Mouse (Mus musculus) mature B cell (primary cell): Measurements from ENCODE around the gene Dexi.

Experiments
- in situ Hi-C: fragments of 300-500 bp; cut with MboI; formaldehyde crosslinking; loops from 2 replicates; pipeline ENCODE4 v1.14.3; 2019

The Dexi gene

GRCm38 (mm10) chr16:10499122-10499521, 43.7 kb downstream of the Dexi start:
- in situ Hi-C loops, result no loop called here

DNA sequence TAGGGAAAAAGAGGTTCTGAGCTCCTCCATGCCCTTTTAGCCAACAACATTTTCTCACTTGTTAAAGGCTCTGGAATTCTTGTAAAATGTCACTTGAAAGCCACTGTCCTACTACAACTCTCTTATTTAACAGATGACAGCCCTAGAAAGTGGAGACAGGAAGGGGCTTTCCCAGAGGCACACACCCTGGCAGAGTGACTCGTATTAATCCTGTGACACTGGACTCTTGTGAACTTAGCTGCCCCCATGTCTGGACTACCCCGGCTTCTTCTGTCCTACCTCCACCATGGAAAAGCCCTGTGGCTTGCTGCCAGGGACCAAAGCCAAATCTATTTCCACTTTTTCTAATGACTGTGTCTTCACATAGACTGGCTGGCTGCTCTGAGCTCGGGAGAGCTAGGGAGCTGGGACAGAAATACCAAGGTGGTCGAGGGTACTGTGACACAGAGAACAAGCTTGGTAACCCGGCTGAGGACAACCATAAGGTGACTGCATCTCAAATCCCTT, 44.7 kb downstream of the Dexi start:
- in situ Hi-C loops, result no loop called here

- in situ Hi-C loops, result no loop called here
These were observed 47.0 kb downstream of the Dexi start for GRCm38 (mm10) chr16:10495824-10496298.

- in situ Hi-C loops, result no loop called here
These were observed 50.3 kb downstream of the Dexi start for GRCm38 (mm10) chr16:10492587-10492986.

- in situ Hi-C loops, result no loop called here
These were observed 51.1 kb downstream of the Dexi start for GRCm38 (mm10) chr16:10491716-10492115.

DNA sequence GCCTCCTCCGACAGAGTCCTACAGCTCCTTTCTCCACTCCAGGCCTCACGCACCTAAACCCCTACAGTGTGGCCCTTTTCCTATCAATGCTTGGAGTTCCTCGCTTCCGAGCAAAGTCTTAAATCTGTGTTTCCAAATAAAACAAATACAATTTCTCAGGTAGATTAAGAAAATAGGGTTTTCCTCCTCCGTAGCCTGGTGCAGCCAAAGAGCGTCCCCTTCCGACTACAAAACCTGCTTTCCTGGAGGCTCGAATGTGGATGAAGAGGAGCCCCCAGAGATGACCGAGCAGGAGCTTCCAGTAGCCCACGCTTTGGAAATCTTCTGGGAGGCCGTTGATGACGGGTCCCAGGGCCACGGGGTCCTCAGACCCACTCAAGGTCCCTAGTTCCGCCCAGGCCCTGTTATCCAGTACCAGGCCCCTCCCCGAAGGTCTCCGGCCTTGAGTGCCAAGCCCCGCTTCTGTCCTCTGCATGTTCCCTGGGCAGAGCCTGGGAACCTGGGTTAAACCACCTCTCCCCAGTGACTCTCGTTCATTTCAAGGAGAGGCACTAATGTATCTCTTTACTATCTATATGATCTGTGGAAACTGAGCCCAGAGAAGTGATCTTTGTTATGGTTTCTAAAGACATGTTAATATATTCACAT, 52.2 kb downstream of the Dexi start:
- in situ Hi-C loops, result no loop called here

DNA sequence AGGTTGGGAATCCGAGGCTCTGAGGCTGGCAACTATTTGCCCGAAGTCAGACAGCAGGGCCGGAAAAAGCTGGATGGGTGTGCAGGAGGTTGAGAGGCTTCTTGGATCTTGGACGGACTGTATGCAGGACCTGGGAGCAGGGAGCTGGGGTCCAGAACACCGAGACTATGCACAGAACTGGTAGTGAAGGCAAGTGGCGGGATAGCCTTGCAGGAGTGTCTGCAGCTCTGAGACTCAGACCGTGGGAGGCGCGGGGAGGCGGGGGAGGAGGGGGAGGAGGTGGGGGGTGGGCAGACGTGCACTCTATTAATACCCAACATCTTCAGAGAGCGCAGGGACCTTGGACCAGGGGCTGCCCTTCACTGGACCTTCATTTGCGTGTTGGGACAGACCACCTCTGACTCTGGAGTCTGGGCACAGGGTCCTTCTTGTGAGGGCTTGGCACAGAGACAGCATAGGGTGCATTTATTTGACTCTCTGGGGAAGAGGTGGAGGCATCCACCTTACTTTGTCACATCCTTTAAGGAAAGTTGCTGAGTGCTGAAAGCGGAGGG, 52.9 kb downstream of the Dexi start:
- in situ Hi-C loops, result no loop called here

DNA sequence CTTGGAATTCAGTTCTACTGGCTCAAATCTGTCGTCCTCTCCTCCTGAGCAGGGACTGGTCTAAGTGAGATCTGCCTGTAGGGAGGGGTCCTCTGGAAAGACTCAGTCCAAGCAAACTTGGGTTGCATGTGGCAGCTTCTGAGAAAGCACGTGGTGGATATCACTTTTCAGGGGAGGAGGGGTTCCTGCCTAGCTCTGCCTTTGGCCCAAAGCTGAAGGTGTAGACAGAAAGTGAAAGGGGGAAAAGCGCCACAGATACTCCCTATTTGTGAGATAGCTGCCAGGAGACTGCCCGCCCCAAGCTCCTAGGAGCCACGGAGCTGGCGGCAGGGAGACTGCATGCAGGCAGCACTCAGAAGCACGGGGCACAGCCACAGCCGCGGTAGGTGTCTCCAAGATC, 53.4 kb downstream of the Dexi start:
- in situ Hi-C loops, result no loop called here

GRCm38 (mm10) chr16:10488769-10489481, 53.9 kb downstream of the Dexi start:
- in situ Hi-C loops, result no loop called here

GRCm38 (mm10) chr16:10487895-10488493, 54.9 kb downstream of the Dexi start:
- in situ Hi-C loops, result no loop called here

DNA sequence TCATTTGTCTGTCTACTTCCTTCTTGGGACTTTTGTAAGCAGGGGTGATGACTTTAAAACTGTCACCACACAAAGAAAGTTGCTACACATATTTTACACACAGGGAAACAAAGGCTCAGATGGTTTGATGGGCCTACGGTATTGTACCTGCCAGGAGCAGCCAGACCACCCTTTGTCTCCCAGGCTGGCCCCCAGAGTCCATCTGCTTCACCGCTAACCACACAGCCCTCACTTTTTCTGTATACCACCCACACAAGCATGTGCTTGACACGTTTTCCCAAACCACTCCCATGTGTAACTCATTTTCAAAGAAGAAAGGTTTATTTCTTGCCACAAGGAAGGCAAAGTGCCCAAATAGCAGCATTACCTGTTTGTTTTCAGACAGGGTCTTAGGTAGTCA, 55.9 kb downstream of the Dexi start:
- in situ Hi-C loops, result no loop called here

GRCm38 (mm10) chr16:10482343-10482742, 60.5 kb downstream of the Dexi start:
- in situ Hi-C loops, result no loop called here

DNA sequence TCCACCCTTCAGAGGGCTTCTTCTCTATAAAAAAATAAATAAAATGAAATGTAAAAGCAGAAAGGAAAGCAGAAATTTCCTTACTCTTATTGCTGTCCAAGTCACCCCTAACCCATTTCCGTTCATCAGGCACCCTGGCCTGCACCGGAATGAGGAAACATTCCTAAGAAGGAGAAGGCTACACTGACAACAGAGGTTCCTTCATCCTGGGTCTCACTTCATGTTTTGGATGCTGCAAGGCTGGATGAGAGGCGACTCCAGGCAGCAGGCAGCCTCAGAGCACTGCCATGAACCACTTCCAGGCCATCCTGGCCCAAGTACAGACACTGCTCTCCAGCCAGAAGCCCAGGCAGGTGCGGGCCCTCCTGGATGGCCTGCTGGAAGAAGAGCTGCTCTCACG, 63.0 kb downstream of the Dexi start, which contains the start of gene Ciita:
Gene Ciita, plus strand, starts transcription at position 203 of the 400 bp plus-strand sequence.
- in situ Hi-C loops, result no loop called here

- in situ Hi-C loops, result no loop called here
These were observed 66.9 kb downstream of the Dexi start for GRCm38 (mm10) chr16:10475919-10476318.

GRCm38 (mm10) chr16:10474956-10475355, 67.9 kb downstream of the Dexi start:
- in situ Hi-C loops, result no loop called here

DNA sequence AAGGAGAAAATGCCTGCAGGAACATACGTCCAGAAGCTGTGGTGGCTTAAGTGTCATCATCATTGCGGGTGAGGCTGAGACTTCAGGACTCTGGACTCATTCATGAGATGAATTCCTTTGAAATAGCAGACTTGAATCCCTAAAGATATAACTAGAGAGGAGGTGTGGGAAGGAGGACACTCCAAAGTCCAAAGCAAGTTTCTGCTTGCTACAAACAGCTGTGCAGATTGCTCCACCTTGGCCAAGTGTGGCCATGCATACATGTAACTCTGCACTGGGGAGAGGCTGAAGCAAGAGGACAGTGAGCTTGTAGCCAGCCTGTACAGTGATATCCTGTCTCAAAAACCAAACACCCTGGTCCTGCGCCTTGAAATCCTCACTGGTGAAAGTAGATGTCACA, 70.9 kb downstream of the Dexi start:
- in situ Hi-C loops, result no loop called here

GRCm38 (mm10) chr16:10468201-10468600, 74.7 kb downstream of the Dexi start:
- in situ Hi-C loops, result no loop called here

GRCm38 (mm10) chr16:10467391-10468107, 75.3 kb downstream of the Dexi start:
- in situ Hi-C loops, result no loop called here

DNA sequence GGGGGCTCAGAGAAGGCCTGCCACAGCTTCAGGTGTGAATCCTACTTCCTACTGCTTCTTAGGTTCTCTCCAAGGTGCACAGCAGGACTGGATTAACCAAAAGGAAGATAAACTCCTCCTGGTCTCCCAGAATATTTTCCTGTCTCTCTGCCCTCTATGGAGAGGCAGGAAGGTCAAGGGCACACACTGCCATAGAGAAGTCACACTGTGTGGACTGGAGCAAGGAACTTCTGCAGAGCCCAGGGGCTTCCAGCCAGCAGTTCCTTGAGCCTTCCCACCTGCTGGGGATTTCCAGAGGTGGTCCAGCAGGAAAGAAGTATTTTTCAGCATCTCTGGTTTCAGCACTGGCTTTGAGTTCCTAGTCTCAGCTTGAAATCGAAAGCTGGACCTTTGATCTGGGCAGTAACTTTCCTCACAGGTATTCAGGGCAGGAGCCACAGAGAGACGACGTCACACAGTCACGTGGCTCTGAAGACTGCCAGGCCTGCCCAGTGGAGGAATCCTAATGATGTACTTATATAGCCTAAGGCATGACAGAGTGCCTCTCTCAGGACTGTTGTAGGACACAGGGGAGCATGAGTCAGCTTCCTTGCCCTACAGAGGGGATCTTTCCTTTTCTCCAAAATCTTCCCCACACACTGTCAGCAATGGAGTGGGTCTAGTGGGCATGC, 77.7 kb downstream of the Dexi start:
- in situ Hi-C loops, result no loop called here

DNA sequence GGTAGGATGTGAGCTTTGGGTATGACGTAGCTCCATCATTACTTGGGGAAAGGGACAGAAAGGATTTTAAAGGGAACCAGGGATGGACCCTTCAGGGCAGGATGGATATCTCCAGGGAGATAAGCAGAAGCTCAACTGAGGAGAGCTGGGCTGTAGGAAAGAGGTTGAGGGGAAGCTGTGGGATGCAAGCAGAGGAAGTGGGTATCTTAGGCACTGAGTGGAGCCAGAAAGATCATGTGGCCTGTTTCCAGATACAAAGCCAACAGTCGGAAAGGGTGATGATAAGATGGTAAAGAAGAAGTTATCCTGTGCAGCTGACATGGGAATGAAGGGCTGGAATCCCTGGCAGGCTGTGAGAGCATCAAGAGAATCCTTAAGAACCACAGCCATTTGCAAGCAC, 81.7 kb downstream of the Dexi start:
- in situ Hi-C loops, result no loop called here

DNA sequence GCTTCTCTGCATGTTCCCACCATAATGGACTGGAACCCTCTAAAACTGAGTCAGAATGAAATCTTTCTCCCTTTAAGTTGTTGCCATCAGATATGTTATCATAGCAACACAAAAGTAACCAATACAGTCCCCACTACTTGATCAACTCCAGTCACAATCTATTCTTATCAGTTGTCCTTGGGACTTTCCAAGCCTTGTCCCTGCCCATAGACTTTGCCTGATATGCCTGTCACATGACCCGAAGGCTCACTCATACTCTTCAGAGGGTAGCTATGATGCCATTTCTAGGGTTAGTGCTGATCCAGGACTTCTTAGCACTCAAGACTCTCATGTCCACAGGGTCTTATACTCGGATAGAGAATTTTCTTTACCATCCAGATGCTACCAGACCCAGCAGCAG, 82.7 kb downstream of the Dexi start:
- in situ Hi-C loops, result no loop called here
